15 mouse cellular contexts compared by ENCODE assay signal in the genomic region with DNA sequence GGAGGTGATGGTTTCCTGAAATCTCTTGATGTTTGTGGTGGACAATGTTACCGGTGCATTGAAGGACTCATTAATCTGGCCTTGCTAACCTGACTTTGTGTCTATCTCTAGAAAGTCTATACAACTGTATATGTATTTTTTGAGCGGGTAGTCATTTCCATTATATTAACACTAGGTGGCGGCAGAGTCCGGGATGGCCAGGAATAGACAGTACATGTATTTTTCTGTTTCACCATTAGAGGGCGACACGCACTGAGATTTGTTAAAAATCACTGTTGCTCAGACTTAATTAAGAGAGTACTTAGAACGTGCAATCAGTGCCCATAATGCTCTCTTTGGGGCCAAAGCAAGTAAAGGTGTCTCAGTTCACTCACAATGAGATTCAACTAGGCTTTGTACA.
A peak's percentile ranks its signal among the peaks of the same experiment; 100 is the strongest.
DNase-seq lines count a peak whose midpoint lies in the region; ATAC-seq and TF ChIP-seq lines count a peak whose summit lies in the region.
"Had no signal": no experiment of that assay in that cellular context is flagged by ENCODE, and none has a peak within 500 bp of the region (broad histone marks: within the 10 kb centered on the region; RNA-seq: fewer than 3 reads in every experiment).

No protein-coding gene starts in this region.

- no peak for ATAC-seq in liver, embryonic 14.5 days (ENCODE audit: insufficient read depth)
- ATAC-seq: activated CD4-positive, CD25-positive, alpha-beta regulatory T cell, adult 4 months had no signal

- no peak overlapping the region for H3K27ac ChIP-seq in liver, embryonic 14.5 days
- H3K27ac ChIP-seq: liver, embryonic 13.5 days; midbrain, embryonic 12.5 days had no signal

- no peak overlapping the region for H3K9ac ChIP-seq in liver, embryonic 14.5 days (replicated peaks)
- H3K9ac ChIP-seq: liver, embryonic 13.5 days; midbrain, embryonic 12.5 days had no signal

- no peak overlapping the region for H3K4me2 ChIP-seq in liver, embryonic 14.5 days (ENCODE audit: low read depth)
- H3K4me2 ChIP-seq: liver, embryonic 13.5 days; midbrain, embryonic 12.5 days had no signal

- 45% methylated on average over 7 of the region's 7 CpGs for WGBS in liver, embryonic 14.5 days (ENCODE audit: insufficient replicate concordance)

- DNase-seq in adrenal gland, postnatal 14 days, result peak; percentile 32
- DNase-seq in adrenal gland, adult 8-10 months, result no peak
- DNase-seq in liver, embryonic 14.5 days (ENCODE audit: low read depth in 3 of 3, low spot score in 3 of 3), result no peak
- DNase-seq in liver, result no peak
- peak; percentile 1 for DNase-seq in c-Kit-positive CD71-negative TER-119-negative erythroid progenitor cells, embryonic 14.5 days (ENCODE audit: low read depth)
- peak; percentile 35 for DNase-seq in retina, embryonic 14.5 days (ENCODE audit: low spot score)
- DNase-seq in natural killer cell, adult 2 months (ENCODE audit: low spot score in 2 of 2), result no peak
- no peak for DNase-seq in heart, postnatal 4 days
- DNase-seq: cerebellum, adult 11-12 months; heart, postnatal 10 days; kidney, postnatal 10 days; liver, embryonic 13.5 days; thymus, postnatal 14 days had no signal

- H3K4me1 ChIP-seq in liver, embryonic 14.5 days (replicated peaks; ENCODE audit: control insufficient read depth in 2 of 2, insufficient read depth in 2 of 2, low read length in 1 of 2), result no peaks in the 10 kb centered on the region
- H3K4me1 ChIP-seq: liver, embryonic 13.5 days; midbrain, embryonic 12.5 days had no signal

- TF ChIP-seq CTCF in liver, embryonic 14.5 days (IDR thresholded peaks at IDR 0.05; ENCODE audit: low read depth), result peak; percentile 35; the same call in 1 of the 2 replicates

- H3K36me3 ChIP-seq in liver, embryonic 14.5 days (replicated peaks; ENCODE audit: control insufficient read depth, insufficient read depth, low read depth), result no peaks in the 10 kb centered on the region
- H3K36me3 ChIP-seq: liver, embryonic 13.5 days; midbrain, embryonic 12.5 days had no signal

- no peak for TF ChIP-seq EP300 in liver, embryonic 14.5 days (IDR thresholded peaks at IDR 0.05; ENCODE audit: low read depth)

- no peak overlapping the region for H3K4me3 ChIP-seq in liver, embryonic 14.5 days (ENCODE audit: insufficient read depth in 1 of 2, low read depth in 2 of 2, low read length in 2 of 2)
- H3K4me3 ChIP-seq: liver, embryonic 13.5 days; midbrain, embryonic 12.5 days had no signal

- H3K27me3 ChIP-seq in liver, embryonic 14.5 days (ENCODE audit: control insufficient read depth, insufficient read depth, low read length), result no peaks in the 10 kb centered on the region
- H3K27me3 ChIP-seq: liver, embryonic 13.5 days; midbrain, embryonic 12.5 days had no signal

- no peaks in the 10 kb centered on the region for H3K9me3 ChIP-seq in liver, embryonic 14.5 days (ENCODE audit: control insufficient read depth, low read length)
- H3K9me3 ChIP-seq: liver, embryonic 13.5 days; midbrain, embryonic 12.5 days had no signal

Comparison
In these comparisons a context has a peak if more than half of its experiments do, and no peak if none do; other contexts are left out.
1. DNase-seq: peak in adrenal gland, postnatal 14 days (single experiment), c-Kit-positive CD71-negative TER-119-negative erythroid progenitor cells, embryonic 14.5 days (single experiment) and retina, embryonic 14.5 days (single experiment); none in adrenal gland, adult 8-10 months (single experiment), liver, embryonic 14.5 days (0 of 3), liver (single experiment), natural killer cell, adult 2 months (0 of 2) and heart, postnatal 4 days (single experiment).